Mouse (Mus musculus) mature B cell (primary cell): ENCODE measurements around the gene Ms4a5.

ENCODE experiments used
- in situ Hi-C: fragments of 300-500 bp; cut with MboI; formaldehyde crosslinking; loops from 2 replicates; pipeline ENCODE4 v1.14.3; 2019

Gene Ms4a5

GRCm38 (mm10) chr19:11232348-11232747, 51.3 kb downstream of the Ms4a5 start, which contains the start of gene Ms4a12:
Gene Ms4a12 (minus strand): TSS chr19:11232448.
- in situ Hi-C loops, result no loop called here
